Mouse (Mus musculus): ENCODE measurements around the gene Crocc2.

DNA sequence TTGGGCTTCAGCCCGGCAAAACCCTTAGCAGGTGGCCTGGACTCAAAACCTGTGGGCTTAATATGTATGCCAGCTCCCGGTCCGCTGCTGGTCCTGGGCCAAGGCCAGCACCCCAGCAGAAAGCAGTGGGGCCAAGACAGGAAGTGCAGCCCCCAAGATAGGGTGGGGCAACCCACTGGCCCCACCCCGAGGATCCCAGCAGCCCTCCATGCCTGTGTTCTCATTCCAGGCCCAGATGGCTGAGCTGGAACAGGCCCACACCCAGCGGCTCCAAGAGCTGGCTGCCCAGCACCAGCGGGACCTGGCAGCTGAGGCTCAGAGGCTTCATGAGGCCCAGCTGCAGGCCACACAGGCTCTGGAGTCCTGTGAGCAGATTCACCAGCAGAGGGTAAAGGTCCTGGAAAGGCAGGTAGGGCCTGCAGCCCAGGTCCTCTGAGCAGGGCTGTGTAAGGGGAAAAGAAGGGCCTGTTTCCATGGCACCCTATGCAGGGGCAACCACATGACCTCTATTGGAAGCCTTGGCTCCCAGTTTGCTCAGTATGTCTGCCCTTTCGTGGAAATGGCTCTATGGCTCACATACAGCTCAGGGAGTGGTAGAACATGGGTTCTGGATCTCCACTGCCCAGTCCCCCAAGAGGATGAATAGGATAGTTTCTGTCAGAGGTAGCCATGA lies 58.9 kb downstream of the Crocc2 start:
- no peak for TF ChIP-seq POLR2A (IDR thresholded peaks at IDR 0.05; ENCODE audit: low read depth, low read length)
- no peak for TF ChIP-seq CTCF (IDR thresholded peaks at IDR 0.05; ENCODE audit: borderline replicate concordance, insufficient read depth, low read length)

Measured in embryonic fibroblast, embryonic 13.5 days (primary cell).